Mouse (Mus musculus) kidney, postnatal 25 days (tissue): ENCODE data around the gene Smg6.

Experiments
- DNase-seq, 2 experiments: peaks; one replicate each; pipeline ENCODE4 v3.0.0; 2021; ENCODE audit warnings: mixed read lengths in 2 of 2

Smg6 gene

DNA sequence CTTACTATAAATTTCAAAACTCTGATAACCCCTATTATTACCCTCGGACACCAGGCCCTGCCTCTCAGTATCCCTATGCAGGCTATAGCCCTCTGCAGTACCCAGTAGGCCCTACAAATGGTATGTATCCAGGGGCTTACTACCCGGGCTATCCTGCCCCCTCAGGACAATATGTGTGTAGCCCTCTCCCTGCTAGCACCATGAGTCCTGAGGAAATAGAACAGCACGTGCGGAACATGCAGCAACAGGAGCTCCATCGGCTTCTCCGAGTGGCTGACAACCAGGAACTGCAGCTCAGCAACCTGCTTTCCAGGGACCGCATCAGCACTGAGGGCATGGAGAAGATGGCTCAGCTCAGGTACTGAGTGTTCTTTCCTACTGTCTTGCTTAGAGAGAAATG lies 4.8 kb downstream of the Smg6 start:
- peak in 1 of 2 experiments; percentile 32 for DNase-seq

DNA sequence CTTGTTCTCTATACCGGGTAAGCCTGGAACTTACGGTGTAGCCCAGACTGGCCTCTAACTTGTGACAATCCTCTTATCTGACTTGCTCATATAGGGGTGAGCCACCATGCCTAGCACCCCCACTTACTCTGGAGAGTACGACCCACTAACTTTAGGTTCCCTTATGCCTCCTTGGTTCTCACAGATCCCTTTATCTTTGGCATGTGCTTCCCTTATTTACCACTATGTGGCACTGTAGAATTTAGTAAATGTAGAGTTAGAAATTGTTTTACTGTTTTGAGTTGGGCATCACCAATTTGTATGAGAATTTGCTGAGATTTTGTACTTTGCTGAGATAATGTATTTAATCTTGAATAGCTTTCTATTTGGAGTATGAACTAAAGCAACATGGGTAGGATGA lies 20.7 kb downstream of the Smg6 start:
- DNase-seq: no peak

DNA sequence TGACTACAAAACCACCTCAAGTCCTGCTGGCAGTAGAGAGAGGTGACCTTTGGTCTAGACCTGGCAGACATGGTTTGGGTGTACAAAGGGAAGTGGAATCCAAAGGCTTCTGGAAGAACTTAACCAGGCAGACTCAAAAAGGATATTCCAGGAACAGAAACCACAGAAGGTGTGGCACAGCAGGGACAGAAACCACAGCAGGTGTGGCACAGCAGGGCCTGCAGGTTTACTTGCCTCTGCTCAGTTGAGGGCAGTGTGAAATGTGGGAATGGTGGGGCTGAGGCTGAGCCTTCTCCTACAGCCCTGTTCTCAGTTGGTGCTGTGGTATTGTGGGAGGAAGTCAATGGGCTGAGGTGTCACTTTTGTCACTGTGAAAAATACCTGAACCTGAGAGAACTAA lies 29.3 kb downstream of the Smg6 start:
- peak; percentile 47 to 60 for DNase-seq

DNA sequence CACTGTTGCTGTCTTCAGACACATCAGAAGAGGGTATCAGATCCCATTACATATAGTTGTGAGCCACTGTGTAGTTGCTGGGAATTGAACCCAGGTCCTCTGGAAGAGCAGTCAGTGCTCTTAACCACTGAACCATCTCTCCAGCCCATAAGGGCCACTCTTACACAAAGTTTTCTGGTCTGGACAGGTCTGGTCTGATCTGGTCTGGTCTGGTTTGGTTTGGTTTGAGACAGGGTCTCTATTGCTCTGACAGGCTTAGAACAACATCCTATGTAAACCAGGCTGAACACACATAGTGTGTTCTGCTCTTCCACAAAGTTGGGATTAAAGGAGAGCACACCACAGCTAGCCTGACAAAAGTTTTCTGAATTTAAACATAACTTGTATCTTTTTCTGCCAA lies 30.4 kb downstream of the Smg6 start:
- DNase-seq: no peak

- no peak for DNase-seq
Observed at GRCm38 (mm10) chr11:74957600-74957999, 32.0 kb downstream of the Smg6 start.

DNA sequence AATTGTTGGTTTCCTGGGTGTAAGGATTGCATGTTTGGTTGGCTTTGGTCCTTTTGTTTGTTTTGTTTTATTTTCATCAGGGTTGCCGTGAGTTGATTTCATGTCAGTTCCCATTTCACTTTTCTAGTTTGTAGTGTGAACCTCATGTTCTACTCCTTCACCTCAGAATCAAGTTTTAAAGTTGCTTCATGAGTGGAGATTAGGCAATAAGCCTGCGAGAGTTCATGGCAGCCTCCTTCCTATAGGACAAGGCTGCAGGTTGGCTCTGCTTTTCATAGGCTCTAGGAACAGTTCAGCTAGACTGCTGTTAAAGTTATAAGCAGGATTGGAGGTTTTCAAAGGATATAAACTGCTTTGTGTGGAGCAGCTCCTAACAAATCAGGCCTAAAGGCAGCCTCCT lies 33.9 kb downstream of the Smg6 start:
- no peak for DNase-seq

DNA sequence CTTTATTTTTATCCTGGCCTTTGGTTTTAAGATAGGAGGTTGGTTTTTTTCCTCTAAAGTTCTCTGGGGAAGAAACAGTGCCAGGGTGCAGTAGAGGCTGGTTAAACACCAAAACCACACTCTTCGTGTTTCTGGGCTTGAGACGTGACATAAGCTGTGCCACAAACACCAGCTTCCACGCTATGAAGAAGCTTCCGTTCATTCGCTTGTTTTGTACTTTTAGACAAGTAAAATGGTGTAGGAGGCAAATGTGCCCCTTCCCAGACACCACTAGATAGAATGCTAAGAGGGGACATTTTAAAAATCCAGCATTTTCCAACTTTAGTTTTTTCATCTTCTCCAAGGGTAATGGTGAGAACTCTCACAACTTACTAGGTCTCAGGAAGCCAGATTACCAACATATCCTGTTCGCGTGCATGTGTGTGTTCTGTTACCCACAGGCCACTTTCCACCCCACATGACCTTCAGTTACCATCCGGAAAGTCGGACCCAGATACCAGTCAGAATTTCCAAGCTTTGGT lies 34.5 kb downstream of the Smg6 start:
- DNase-seq: no peak

- no peak for DNase-seq
Observed at GRCm38 (mm10) chr11:74961953-74962352, 36.3 kb downstream of the Smg6 start.

- no peak for DNase-seq
Observed at GRCm38 (mm10) chr11:74962846-74963407, 37.3 kb downstream of the Smg6 start.

GRCm38 (mm10) chr11:74965516-74965915 lies 39.9 kb downstream of the Smg6 start:
- DNase-seq: no peak

GRCm38 (mm10) chr11:74973290-74974157 lies 47.9 kb downstream of the Smg6 start:
- DNase-seq: no peak

DNA sequence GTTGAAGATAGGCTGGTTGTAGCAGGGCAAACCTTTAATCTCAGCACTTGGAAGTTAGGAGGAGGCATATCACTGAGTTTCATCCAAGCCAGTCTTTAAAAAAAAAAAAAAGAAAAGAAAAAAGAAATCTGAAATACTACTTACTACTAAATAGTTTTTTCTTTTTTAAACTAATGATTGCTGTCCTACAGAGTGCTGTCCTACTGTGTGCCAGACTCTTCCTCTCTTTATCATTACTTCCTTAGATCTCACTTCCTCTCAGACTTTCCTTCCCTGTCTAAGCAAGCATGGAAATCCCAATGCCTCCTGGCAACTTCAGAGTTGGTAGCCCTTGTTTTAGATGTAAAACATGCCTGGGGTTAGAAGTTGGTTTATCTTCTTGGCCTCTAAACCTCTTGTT lies 49.0 kb downstream of the Smg6 start:
- no peak for DNase-seq

DNA sequence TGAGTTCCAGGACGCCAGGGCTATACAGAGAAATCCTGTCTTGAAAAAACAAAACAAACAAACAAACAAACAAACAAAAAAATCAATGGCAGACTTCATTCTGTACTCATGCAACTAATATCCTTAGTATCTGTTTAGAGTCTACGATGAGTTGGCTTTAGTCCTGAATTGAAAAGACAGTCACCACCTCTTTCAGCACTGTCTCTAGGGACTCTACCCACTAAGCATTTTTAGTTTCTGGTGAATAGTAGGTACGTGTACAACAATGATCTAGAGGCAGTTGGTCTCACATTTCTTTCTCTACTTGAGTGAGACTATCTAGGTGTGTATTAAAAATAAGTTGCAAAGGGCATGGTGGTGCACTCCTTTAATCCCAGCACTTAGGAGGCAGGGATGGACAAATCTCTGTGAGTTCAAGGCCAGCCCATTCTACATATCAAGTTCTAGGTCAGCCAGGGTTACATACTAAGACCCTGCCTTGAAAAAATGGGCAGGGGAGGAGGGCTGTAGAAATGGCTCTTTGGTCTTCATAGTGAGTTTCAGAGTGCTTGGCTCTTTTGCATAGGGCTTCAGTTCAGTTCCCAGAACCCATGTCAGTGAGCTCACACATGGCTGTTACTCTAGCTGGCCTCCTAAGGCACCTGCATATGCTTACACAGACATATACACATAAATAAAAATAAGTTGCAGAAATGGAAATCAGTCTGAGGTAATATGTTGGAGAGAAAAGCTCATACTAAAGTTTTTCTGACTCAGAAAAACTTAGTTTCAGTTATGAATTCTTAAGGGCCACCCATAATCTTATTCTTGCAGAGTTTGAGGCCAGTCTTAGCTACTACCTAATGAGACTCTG lies 51.4 kb downstream of the Smg6 start:
- DNase-seq: no peak

GRCm38 (mm10) chr11:74981464-74981863 lies 55.8 kb downstream of the Smg6 start:
- peak; percentile 79 to 87 for DNase-seq

GRCm38 (mm10) chr11:74982241-74982640 lies 56.6 kb downstream of the Smg6 start:
- no peak for DNase-seq

- DNase-seq: no peak
Observed at GRCm38 (mm10) chr11:74988162-74988561, 62.5 kb downstream of the Smg6 start.

DNA sequence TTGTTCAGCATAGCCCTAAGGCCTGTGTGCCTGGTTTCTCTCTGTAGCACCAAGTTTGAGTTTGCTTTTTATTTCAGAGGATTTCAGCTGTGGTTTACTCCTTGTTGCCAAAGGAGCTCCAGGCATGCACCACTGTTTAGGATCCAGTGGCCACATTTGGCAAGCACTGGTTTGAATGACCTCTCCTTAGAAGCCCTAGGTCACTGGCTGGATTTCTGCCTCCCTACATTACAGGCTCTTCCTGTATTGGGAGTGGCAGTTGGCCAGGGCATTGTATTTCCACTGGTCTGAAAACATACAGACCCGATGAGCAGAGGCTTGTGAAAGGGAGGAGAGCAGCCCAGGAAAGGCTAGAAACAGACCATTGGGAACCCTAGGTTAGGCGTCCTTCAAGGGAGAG lies 63.4 kb downstream of the Smg6 start:
- peak; percentile 47 to 49 for DNase-seq

DNA sequence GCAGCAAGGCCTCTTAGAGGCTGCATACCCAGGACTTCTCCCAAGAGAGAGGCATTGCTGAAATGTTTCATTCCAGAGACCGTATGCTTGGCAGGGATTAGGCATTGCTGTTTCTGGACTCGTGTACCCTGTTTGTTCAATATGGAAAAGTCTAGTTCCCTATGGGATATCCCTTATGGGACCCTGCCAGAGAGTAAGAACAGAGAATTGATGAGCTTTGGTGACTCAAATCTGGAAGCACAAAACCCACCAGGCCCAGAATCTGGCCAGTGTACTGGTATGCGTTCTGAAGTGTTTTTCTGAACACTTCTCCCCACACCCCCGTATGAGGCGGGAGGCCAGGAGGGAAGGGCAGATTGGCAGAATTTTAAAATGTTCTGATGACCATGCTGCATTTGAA lies 64.9 kb downstream of the Smg6 start:
- no peak for DNase-seq

- no peak for DNase-seq
Observed at GRCm38 (mm10) chr11:74991290-74991689, 65.7 kb downstream of the Smg6 start.

DNA sequence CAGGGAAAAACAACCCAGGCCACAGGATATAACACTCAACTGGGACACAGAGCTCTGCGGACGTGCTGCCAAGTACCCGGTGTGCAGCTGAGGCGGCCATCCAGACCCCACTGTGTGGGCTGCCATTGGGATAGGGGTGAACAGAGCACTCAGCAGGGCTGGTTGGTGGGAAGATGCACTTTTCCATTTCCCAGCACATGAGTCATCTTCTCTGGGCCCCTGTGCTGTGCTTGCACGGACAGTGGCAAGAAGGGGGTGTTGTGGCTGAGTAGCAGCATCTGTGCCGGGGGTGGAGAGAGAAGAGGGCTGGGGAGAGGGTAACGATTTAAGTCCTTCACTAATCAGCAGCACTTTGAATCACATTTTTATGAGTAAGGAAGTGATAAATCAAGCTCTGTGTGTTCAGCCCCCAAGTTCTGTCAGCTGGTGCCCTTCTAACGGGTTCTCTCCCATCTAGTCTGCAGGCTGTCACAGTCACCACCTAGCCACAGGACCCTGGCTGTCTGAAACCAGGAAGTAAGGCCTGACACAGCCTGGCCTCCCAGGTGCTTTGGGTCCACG lies 66.9 kb downstream of the Smg6 start:
- DNase-seq: peak in 1 of 2 experiments; percentile 59

GRCm38 (mm10) chr11:74994141-74994540 lies 68.5 kb downstream of the Smg6 start:
- no peak for DNase-seq

DNA sequence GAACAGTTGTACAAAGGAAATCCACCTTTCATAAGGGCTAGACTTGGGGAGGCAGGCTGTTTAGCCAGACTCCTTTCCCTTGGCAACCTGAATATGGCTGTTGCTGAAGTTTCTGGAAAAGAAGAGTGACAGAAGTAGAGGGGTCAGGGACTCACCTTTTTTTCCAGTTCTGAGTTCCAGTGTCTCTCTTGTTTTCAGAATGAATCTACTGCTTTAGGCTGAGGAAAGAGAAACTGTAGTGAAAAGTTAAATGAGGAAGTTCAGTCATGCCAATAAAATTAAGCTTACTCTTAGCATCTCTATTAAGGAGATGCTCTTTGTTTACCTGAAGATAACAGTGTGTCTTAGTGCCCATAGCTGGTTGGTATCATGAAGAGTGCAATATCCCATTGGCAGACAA lies 69.2 kb downstream of the Smg6 start:
- DNase-seq: no peak

DNA sequence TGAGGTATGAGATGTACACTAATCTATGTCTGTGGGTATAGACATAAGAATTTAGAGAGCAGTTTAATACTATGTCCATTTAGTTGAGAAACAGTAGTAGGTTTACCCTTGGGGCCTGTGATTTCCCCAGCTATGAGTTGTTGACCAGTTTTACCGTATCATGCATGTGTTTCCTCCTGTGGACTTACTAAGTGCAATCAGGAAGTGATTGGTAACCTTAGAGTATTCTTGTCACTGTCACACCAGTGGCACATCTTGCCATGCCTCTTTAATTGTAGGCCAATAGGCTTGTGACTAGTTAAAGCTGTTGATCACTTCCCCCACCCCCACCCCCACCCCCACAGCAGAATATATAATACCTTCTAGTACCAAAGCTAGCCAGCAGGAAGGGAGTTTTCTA lies 70.9 kb downstream of the Smg6 start:
- DNase-seq: no peak
